Mouse (Mus musculus) liver, embryonic 13.5 days (tissue): ENCODE measurements around the gene Wdr48. TPM values are rescaled to one million over a fixed set of nuclear protein-coding genes. Genes with fewer than 3 reads are reported as not detected.
A peak's percentile ranks its signal among the peaks of the same experiment; 100 is the strongest.

Experiments
- ATAC-seq: fragments of 200-750 bp; cut with Nextera tagmentation; 2 replicates; pipeline ENCODE4 v1.8.0; 2017; ENCODE audit warnings: low read depth, mild to moderate bottlenecking, moderate number of reproducible peaks, moderate library complexity
- DNase-seq: peaks from one replicate; pipeline ENCODE4 v3.0.0; 2022
- H3K27ac ChIP-seq: fragments of 300-500 bp; sonication (generic); 2 replicates; pipeline ENCODE4 v1.5.1; 2015; ENCODE audit warnings: moderate library complexity, mild to moderate bottlenecking, inconsistent platforms
- H3K27me3 ChIP-seq: fragments of 300-500 bp; sonication (generic); 2 replicates; pipeline ENCODE4 v1.6.1; 2015; ENCODE audit warnings: mild to moderate bottlenecking, inconsistent platforms
- H3K36me3 ChIP-seq: fragments of 300-500 bp; sonication (generic); 2 replicates; pipeline ENCODE4 v1.6.1; 2015; ENCODE audit warnings: mild to moderate bottlenecking, inconsistent platforms
- H3K4me1 ChIP-seq: fragments of 300-500 bp; sonication (generic); replicated peaks from 2 replicates; pipeline ENCODE4 v1.6.1; 2015; ENCODE audit warnings: inconsistent platforms
- H3K4me2 ChIP-seq: fragments of 300-500 bp; sonication (generic); 2 replicates; pipeline ENCODE4 v1.6.1; 2015; ENCODE audit warnings: inconsistent platforms, mild to moderate bottlenecking, moderate library complexity
- H3K4me3 ChIP-seq: fragments of 300-500 bp; sonication (generic); replicated peaks from 2 replicates; pipeline ENCODE4 v1.5.1; 2015; ENCODE audit warnings: mild to moderate bottlenecking, inconsistent platforms
- H3K9ac ChIP-seq: fragments of 300-500 bp; sonication (generic); 2 replicates; pipeline ENCODE4 v1.6.1; 2015; ENCODE audit warnings: mild to moderate bottlenecking, inconsistent platforms
- H3K9me3 ChIP-seq: fragments of 300-500 bp; sonication (generic); replicated peaks from 2 replicates; pipeline ENCODE4 v1.6.1; 2016; ENCODE audit warnings: inconsistent platforms
- WGBS: fragments of 180-500 bp; shearing (Covaris S2); methylation state at CpG from one replicate; pipeline ENCODE4 v1.1.7; 2015; ENCODE audit not compliant: insufficient replicate concordance; 5-methylcytosine and 5-hydroxymethylcytosine counted together
- polyA plus RNA-seq: library from polyadenylated mRNA; unstranded; fragments of >200 nt; fragmentation: Nextera tagmentation; extraction: Ambion mirVana; gene quantifications from 2 replicates; pipeline ENCODE4 v1.2.1, GENCODE M21; 2015

The Wdr48 gene
- polyA plus RNA-seq, 1 experiment from 2014 or later, result 22.8 TPM

DNA sequence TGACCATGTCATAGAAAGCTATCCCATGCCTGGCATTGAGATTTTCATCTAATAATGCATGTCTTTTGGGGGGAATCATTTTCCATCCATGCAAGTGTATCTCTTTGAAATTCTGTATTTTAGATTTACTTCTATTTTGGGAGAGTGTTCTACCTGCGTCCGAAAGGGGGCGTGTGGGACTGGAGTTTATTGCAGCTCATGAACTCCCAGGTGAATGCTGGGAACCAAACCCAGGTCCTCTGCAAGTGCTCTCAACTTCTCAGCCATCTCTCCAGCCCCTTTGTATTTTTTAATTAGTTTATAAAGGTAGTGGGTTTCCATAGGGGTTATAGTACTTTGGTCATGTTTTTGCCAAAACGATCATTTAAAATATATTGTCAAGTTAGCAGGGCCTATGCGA is 797 bp upstream of the Wdr48 start:
- peak overlapping the region; percentile 72; the same call in 1 of the 2 replicates for H3K9ac ChIP-seq
- no peaks in the 10 kb centered on the region for H3K36me3 ChIP-seq
- H3K9me3 ChIP-seq, result no peaks in the 10 kb centered on the region
- no peaks in the 10 kb centered on the region for H3K27me3 ChIP-seq
- peak overlapping the region; percentile 97; the same call in 1 of the 2 replicates for H3K4me3 ChIP-seq
- ATAC-seq (no peak), DNase-seq (no peak)
- peak overlapping the region; percentile 92 for H3K4me2 ChIP-seq
- 83% methylated on average over 5 of the region's 5 CpGs for WGBS
- H3K27ac ChIP-seq, result no peak overlapping the region
- peaks cover 32% of the 10 kb centered on the region for H3K4me1 ChIP-seq

DNA sequence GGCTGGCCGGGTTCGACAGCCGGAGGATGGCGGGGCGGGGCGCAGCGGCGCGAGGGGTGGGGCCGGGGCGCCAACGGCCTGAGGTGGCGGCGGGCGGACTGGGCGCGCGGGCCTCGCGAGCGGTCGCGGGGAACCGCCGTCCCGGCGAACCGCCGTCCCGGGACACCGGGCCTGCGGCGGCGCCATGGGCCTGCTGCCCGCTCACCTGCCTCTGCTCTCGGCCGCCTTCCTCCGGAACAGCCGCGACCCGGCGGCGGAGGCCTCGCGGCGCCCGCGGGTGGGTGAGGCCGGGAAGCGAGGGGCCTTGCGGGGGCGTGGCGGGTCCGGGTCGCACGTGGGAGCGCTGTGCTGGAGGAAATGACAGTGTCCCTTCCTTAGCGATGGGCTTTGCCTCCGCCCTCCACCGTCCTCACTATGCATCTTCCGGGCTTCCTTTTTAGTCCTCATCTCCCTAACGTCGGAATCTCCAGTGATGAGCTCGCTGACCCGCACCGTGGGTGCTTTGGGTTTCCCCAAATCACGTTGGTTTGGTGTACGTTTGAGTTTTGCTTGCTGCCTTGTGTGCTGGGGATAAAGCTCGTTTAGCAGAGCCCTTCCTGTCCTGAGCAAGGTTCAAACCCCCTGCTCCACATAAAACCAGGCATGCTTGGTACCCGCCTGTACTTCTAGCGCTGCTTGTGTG is 503 bp downstream of the Wdr48 start:
- Histone ChIP-seq H3K27ac (peak overlapping the region; percentile 79), H3K4me1 (peaks cover 32% of the 10 kb centered on the region), H3K9ac (peak overlapping the region; percentile 91), H3K9me3 (no peaks in the 10 kb centered on the region), H3K4me2 (peak overlapping the region; percentile 92), H3K4me3 (peak overlapping the region; percentile 97), H3K27me3 (no peaks in the 10 kb centered on the region), H3K36me3 (no peaks in the 10 kb centered on the region)
- under 1% methylated on average over 68 of the region's 71 CpGs for WGBS
- DNase-seq, result no peak
- ATAC-seq, result peak; percentile 83

DNA sequence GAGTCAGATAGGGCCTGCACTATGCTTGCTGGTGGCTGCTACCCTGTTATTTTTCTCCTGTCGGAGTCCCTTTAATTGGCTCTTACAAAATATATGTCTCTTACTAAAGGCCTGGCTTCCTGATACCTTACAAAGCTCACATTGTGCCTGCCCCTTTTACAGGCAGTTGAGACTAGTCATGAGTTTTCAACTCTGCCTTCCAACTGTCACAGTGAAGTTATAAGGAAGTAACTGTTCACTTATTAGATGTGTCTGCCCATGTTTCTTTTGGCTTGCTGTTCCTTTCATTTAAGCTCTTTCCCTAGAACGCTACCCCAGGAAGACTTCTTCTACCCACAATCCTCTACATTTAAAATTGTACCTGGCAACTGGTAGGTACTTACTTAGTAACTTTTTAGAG is 4.8 kb downstream of the Wdr48 start:
- H3K4me1 ChIP-seq, result peaks cover 20% of the 10 kb centered on the region
- no peak for DNase-seq
- WGBS, result 79% methylated on average over 2 of the region's 2 CpGs
- no peak for ATAC-seq
- H3K36me3 ChIP-seq, result peaks cover 19% of the 10 kb centered on the region
- no peak overlapping the region for H3K4me2 ChIP-seq
- H3K27me3 ChIP-seq, result no peaks in the 10 kb centered on the region
- H3K9me3 ChIP-seq, result no peaks in the 10 kb centered on the region
- no peak overlapping the region for H3K9ac ChIP-seq
- no peak overlapping the region for H3K4me3 ChIP-seq
- no peak overlapping the region for H3K27ac ChIP-seq

DNA sequence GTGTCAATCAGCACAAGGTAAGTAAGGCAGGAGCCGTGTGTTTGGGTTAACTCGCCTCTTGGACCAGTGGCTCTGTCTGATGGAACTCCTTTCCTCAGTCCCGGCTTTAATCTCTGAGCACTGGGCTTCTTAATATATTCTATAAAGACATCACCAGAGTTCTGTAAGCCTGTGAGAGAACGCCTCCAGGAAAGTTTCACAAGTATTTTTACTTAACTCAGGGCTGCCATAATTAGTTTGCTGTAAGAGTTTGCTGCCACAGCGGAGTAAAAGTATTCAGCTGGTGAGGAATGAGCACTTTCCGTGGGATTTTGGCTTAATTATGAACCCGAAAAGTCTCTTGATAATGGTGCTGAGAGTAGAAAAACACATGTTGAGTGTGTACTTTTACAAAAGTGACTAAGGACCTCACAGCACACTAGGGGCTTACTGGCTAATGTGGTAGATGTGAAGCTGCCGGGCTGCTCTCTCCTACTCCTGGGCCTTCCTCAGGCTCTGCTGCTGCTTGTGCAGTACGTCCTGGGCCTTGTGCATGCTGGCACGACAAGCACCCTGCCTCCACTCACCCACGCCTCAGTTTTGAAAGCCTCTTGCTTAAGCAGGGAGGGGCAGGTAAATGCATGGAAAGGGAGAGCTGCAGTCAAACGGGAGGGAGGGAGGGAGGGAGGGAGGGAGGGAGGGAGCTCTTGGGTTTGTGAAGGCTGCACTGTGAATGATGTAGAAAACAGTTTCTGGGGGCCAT is 7.9 kb downstream of the Wdr48 start:
- DNase-seq (no peak), ATAC-seq (no peak)
- H3K4me2 ChIP-seq, result no peak overlapping the region
- 72% methylated on average over 12 of the region's 12 CpGs for WGBS
- H3K27ac ChIP-seq, result no peak overlapping the region
- H3K9me3 ChIP-seq, result no peaks in the 10 kb centered on the region
- peaks cover 47% of the 10 kb centered on the region for H3K36me3 ChIP-seq
- H3K4me1 ChIP-seq, result no peaks in the 10 kb centered on the region
- no peak overlapping the region for H3K9ac ChIP-seq
- H3K27me3 ChIP-seq, result no peaks in the 10 kb centered on the region
- no peak overlapping the region for H3K4me3 ChIP-seq

DNA sequence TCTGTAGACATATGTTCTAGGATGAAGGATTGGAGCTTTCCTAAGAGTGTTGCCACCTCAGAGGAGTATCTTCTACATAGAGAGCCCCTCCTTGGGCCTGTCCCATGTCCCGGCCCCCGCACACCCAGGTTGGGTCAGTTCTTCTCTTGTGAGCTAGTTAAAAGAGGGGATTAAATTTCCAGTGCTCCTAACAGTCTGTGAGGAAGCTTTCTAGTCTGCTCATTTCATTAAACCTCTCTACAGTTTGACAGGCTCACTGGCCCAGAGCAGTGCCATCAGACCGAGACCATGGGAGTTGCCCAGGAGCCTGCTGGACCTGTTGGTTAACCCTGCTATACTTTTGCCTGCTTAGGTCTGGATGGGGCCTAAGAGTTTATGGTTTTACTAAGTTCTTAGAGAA is 14.0 kb downstream of the Wdr48 start:
- H3K27me3 ChIP-seq, result no peaks in the 10 kb centered on the region
- no peak overlapping the region for H3K27ac ChIP-seq
- DNase-seq, result no peak
- 91% methylated on average over 3 of the region's 3 CpGs for WGBS
- H3K4me3 ChIP-seq, result no peak overlapping the region
- peaks cover 95% of the 10 kb centered on the region for H3K36me3 ChIP-seq
- no peaks in the 10 kb centered on the region for H3K9me3 ChIP-seq
- no peak overlapping the region for H3K4me2 ChIP-seq
- H3K9ac ChIP-seq, result no peak overlapping the region
- no peaks in the 10 kb centered on the region for H3K4me1 ChIP-seq
- no peak for ATAC-seq

DNA sequence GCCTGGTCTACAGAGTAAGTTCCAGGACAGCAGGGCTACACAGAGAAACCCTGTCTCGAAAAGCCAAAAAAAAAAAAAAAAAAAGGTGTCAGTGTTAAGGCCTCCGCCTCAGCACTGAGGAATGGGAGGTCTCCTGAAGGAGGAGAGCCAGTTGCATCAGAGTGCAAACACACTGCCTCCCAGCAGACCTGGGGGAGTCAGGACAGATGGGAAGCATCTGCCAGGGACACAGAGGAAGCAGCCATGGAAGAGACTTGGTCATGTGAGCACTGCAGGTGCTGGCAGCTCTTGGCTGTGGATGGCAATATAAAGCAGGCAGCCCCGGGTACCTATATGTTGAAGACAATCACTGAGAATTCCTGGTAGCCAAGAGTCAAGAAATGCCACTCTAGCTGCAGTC is 15.3 kb downstream of the Wdr48 start:
- DNase-seq, result no peak
- Histone ChIP-seq H3K36me3 (peaks cover 95% of the 10 kb centered on the region), H3K27ac (no peak overlapping the region), H3K4me3 (no peak overlapping the region), H3K9ac (no peak overlapping the region), H3K4me2 (no peak overlapping the region), H3K4me1 (no peaks in the 10 kb centered on the region), H3K27me3 (no peaks in the 10 kb centered on the region), H3K9me3 (no peaks in the 10 kb centered on the region)
- no peak for ATAC-seq
- WGBS, result 87% methylated on average over 3 of the region's 3 CpGs

DNA sequence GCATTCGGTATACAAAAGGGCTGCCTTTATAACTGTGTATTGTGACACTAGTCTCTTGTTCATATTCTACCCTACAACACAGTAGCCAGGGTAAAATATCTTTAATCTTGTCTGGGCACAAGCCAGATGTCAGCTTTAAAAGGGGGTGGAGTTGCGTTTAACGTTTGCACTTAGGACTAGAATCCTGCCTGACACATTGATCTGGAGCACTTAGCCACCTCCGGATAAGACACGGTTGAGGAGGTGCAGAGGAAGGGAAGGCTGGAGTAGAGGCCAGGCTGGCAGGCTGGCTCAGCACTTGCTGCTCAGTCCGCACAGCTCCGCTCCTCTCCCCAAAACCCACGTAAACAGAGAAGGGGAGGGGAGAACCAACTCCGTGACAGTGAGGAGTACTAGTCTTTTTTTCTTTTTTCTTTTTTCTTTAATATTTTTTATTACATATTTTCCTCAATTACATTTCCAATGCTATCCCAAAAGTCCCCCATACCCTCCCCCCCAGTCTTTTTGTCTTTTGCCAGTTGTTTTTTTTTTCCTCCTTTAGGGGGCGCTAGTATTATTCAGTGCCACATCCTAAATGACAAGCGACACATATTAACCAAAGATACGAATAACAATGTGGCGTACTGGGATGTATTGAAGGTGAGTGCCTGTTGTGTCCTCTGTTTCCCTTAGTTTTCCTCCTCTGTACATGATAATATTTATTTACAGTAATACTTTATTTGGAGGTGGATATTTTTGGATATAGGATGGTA is 18.6 kb downstream of the Wdr48 start:
- ATAC-seq, result no peak
- H3K4me1 ChIP-seq, result no peaks in the 10 kb centered on the region
- H3K4me2 ChIP-seq, result no peak overlapping the region
- no peaks in the 10 kb centered on the region for H3K27me3 ChIP-seq
- DNase-seq, result no peak
- H3K27ac ChIP-seq, result no peak overlapping the region
- H3K4me3 ChIP-seq, result no peak overlapping the region
- peaks cover 89% of the 10 kb centered on the region for H3K36me3 ChIP-seq
- H3K9me3 ChIP-seq, result no peaks in the 10 kb centered on the region
- no peak overlapping the region for H3K9ac ChIP-seq
- 75% methylated on average over 13 of the region's 13 CpGs for WGBS

DNA sequence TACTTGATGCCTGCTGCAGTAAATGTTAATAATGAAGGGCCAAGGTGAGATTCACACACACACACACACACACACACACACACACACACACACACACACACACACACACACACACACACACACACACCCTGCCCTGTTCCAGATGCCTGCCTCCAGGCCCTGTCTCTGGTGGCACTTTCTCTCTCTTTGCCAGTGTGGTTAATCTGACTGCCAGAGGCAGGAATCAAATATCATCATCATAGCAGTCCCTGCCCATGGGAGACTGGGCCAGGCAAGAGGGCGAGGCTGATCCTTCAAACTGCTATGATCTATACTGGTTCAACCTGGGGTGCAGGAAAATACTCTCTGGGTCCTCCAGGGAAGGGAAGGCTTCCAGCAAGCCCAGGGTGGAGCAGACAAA is 25.2 kb downstream of the Wdr48 start:
- Histone ChIP-seq H3K9me3 (no peaks in the 10 kb centered on the region), H3K27ac (no peak overlapping the region), H3K4me3 (no peak overlapping the region), H3K4me1 (no peaks in the 10 kb centered on the region), H3K9ac (no peak overlapping the region), H3K27me3 (no peaks in the 10 kb centered on the region), H3K4me2 (no peak overlapping the region), H3K36me3 (peaks cover 81% of the 10 kb centered on the region)
- DNase-seq (no peak), ATAC-seq (no peak)
- WGBS, result 76% methylated on average over 1 of the region's 1 CpGs

DNA sequence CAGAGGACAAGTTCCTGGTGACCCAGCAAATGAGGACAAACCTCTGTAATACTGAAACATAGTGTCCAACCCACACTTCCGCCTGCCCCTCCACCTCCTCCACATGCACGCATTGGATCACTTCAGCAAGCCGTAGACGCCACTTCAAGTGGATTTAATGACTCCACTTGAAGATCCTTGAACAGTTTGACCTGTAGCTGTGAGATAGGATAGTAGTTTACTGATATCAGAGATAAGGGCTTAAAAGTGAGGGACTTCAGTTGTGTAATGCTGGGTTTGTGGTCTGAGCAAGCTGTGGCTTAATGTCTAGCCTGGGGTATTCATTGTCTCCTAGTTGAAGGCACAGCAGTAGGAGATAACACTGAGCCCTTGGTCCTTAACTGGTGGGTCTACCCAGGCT is 28.8 kb downstream of the Wdr48 start:
- Histone ChIP-seq H3K4me2 (no peak overlapping the region), H3K27me3 (no peaks in the 10 kb centered on the region), H3K27ac (no peak overlapping the region), H3K4me3 (no peak overlapping the region), H3K4me1 (peaks cover 4% of the 10 kb centered on the region; the same call in 1 of the 2 replicates), H3K9ac (no peak overlapping the region), H3K36me3 (peaks cover 88% of the 10 kb centered on the region), H3K9me3 (no peaks in the 10 kb centered on the region)
- no peak for DNase-seq
- peak; percentile 28; the same call in 1 of the 2 replicates for ATAC-seq
- WGBS, result 53% methylated on average over 4 of the region's 4 CpGs

DNA sequence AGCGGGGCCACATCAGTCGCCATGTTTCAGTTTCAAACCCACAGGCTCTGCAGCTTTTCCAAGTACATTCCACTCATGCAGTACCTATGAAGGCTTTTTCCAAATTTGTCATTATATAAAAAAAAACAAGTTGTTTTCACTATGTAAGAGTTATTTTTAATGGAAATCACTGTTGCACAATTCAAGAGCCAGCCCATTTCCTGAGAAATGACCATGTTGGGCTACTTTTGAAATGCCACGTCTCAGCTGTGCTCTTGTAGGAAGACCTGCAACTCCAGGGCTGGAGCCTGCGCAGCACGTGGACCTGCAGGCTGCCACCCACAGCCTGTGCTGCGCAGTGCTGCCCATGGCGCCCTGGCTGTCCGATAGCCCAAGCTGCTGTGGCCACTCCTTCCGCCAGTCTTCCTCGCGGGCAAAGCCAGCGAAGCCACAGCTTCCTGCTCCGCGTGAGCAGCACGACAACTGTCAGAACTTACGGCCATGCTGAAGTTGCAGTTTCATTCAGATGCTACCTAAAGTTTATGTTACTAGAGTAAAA is 30.5 kb downstream of the Wdr48 start:
- no peak overlapping the region for H3K9ac ChIP-seq
- no peaks in the 10 kb centered on the region for H3K9me3 ChIP-seq
- H3K36me3 ChIP-seq, result peaks cover 90% of the 10 kb centered on the region
- H3K27me3 ChIP-seq, result no peaks in the 10 kb centered on the region
- no peak overlapping the region for H3K27ac ChIP-seq
- no peak overlapping the region for H3K4me3 ChIP-seq
- no peak overlapping the region for H3K4me2 ChIP-seq
- peaks cover 4% of the 10 kb centered on the region; the same call in 1 of the 2 replicates for H3K4me1 ChIP-seq
- ATAC-seq, result no peak
- 40% methylated on average over 16 of the region's 16 CpGs for WGBS
- DNase-seq, result no peak

DNA sequence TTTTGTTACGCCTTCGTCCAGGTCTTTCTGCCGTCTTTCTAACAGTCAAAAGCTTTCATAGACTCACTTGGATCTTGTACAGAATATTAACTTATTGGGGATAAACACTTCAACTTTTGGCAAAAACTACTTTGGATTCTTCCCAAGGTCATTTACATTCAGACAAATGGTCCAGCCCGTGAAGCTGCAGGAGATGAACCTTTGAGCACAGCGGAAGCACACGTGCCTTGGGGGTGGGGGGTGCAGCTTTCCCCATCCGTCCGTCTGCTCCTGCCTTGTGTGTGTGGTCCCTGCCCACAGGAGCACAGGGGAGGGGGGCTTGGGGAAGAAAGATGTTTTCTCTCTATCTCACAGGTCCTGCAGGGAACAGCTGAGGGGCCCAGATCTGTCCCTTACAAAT is 31.1 kb downstream of the Wdr48 start:
- no peak overlapping the region for H3K9ac ChIP-seq
- DNase-seq, result no peak
- H3K4me2 ChIP-seq, result no peak overlapping the region
- peaks cover 4% of the 10 kb centered on the region; the same call in 1 of the 2 replicates for H3K4me1 ChIP-seq
- H3K9me3 ChIP-seq, result no peaks in the 10 kb centered on the region
- 54% methylated on average over 8 of the region's 8 CpGs for WGBS
- no peak for ATAC-seq
- H3K27ac ChIP-seq, result no peak overlapping the region
- no peaks in the 10 kb centered on the region for H3K27me3 ChIP-seq
- no peak overlapping the region for H3K4me3 ChIP-seq
- H3K36me3 ChIP-seq, result peaks cover 90% of the 10 kb centered on the region
